Mouse (Mus musculus) urinary bladder, postnatal 10 days (tissue): ENCODE measurements around the gene Pla2g4d.
"Not testable (repeated sequence)": the region's sequence is repeated elsewhere in the genome, so short reads cannot be mapped to it uniquely, and the experiment has no call there.

Experiments used
- DNase-seq: peaks from one replicate; pipeline ENCODE4 v3.0.0; 2022; ENCODE audit warnings: low spot score

The Pla2g4d gene

GRCm38 (mm10) chr2:120261346-120261745 lies 27.7 kb downstream of the Pla2g4d start:
- DNase-seq: no peak

DNA sequence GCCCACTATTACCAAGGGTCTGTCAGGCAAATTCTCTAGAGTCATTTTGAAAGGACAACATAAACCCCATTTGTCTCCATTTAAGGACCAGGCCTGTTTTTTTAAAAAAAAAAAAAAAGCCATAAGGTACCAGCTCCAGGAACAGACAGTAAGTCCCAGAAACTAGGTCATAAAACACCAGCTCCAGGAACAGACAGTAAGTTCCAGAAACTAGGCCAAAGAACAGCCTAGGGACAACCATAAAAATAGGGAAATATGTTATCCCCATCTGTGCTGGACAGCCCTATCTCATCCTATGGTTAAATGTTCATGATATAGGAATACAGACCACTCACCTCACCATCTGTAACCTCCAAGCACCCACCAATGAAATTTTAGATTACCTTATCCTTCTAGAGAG lies 32.7 kb downstream of the Pla2g4d start:
- DNase-seq: no peak

- no peak for DNase-seq
Measured at GRCm38 (mm10) chr2:120252644-120253043, 36.4 kb downstream of the Pla2g4d start.

DNA sequence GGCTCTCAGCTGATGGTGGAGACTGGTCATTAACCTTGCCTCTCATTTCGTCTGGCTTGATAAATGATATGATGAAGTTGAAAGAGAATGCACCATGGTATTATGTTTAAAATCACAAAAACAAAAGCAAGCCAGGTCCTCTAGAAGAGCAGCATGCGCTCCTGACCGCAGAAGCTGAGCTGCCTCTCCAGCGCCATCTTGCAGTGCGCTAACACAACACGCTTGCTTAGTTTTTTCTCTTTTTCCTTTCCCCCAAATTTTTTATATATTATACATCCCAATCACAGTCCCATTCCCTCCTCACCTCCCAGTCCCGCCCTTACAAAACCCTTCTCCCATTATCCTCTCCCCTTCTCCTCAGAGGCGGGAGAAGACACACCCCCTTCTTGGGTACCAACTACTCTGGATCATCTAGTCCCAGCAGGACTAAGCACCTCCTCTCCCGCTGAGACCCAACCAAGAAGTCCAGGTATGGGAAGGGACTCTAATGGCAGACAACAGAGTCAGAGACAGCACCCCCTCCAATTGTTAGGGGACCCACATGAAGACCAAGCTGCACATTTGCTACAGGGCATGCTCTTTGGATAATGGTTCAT lies 43.5 kb downstream of the Pla2g4d start:
- no peak for DNase-seq

DNA sequence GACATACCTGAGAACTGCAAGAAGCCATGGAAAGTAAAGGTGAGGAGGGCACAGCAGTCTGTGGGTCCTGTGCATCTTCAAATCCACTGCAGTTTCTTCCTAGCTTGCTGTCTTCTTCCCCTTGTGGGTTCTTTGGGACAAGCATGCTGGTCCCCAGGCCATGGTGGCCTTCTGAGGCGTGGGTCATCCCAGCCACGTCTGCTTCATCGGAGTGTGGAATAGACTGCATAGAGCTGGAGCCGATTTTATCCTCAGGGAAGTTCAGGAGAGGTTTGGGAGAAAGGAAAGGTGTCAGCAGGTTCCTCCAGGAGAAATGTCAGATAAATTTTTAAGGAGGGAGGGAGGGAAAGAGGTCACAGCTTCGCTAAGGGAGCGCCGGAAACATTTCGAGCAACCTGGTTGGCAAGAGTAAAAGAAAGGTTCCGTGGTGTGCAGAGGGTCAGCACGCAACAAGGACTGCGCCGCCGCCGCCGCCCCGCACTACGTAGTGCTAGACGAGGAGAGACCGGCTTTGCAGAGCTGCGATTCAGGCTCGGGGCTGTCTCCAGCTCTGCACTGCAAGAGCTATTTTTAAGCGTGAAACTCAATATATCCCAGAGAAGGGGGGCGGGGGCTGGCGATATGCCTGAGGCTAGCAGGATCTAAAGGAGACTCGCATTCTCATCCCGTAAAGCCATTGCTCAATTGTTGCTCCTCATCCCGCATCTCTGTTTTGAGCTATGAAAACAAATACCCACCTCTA lies 44.1 kb downstream of the Pla2g4d start, which contains the start of gene Pla2g4e:
Gene Pla2g4e (minus strand): TSS at position 657 of the 742 bp plus-strand sequence.
- no peak for DNase-seq

GRCm38 (mm10) chr2:120243995-120244394 lies 45.0 kb downstream of the Pla2g4d start:
- DNase-seq: no peak

GRCm38 (mm10) chr2:120242791-120243467 lies 46.1 kb downstream of the Pla2g4d start:
- no peak for DNase-seq

GRCm38 (mm10) chr2:120238733-120239132 lies 50.3 kb downstream of the Pla2g4d start:
- DNase-seq: not testable (repeated sequence)

- no peak for DNase-seq
Measured at GRCm38 (mm10) chr2:120237784-120238183, 51.2 kb downstream of the Pla2g4d start.

DNA sequence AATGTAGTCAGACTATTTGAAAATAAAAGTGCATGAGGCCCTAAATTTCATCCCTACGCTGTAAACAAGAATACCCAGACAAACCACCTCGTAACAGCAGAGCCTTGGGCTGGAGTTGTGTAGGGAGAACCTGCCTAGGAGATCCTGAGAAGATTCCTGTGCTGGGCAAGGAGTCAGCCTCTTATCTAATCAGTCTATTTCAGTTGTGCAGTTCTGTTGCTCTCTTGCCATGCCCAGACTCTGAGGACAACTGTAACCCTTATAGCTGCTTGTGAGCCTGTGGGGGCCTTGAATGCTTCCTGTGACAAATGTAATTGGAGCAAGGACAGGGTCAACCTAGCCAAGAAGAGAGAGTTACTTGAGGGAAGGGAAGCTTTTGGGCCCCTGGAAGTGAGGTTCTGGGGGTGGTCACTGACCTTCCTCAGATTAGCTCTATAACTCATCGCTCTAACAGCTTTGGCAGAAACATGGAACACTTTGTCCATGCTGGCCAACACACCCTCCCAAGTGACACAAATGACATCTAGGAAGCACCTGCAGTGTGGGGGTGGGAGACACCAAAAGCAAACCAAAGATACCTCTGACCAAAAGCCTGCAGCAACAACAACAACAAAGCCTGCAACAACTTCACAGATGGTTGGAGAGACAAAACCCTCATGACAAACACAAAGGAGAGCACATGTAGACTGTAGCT lies 52.9 kb downstream of the Pla2g4d start:
- DNase-seq: no peak

DNA sequence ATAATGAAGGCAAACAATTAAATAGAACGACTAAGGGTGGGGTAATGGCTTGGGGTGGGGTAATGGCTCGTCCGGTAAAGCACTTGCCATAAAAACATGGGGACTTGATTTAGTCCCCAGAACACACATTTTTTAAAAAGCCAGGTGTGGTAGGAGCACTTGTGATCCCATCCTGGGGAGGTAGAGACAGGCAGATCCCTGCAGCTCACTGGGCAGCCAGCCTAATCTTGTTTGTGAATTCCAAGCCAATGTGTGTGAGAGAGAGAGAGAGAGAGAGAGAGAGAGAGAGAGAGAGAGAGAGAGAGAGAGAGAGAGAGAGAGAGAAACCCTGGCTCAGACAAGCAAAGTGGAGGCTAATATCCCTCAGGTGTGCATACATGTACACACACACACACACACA lies 53.6 kb downstream of the Pla2g4d start:
- no peak for DNase-seq

GRCm38 (mm10) chr2:120231642-120232041 lies 57.4 kb downstream of the Pla2g4d start:
- DNase-seq: no peak
